Mouse (Mus musculus) heart, embryonic 16.5 days (tissue): ENCODE measurements at regions not wholly inside any gene's neighbourhood (a gene's known extent, or its start where the extent isn't known, plus 50 kb on each side); places are given as distances from the start of the nearest gene placed in this dataset.
A peak's percentile ranks its signal among the peaks of the same experiment; 100 is the strongest.
"Not testable (repeated sequence)": the region's sequence is repeated elsewhere in the genome, so short reads cannot be mapped to it uniquely, and the experiment has no call there.

Source experiments
- ATAC-seq: fragments of 200-750 bp; cut with Nextera tagmentation; replicated peaks from 2 replicates; pipeline ENCODE4 v1.8.0; 2017; ENCODE audit warnings: moderate number of reproducible peaks; ENCODE audit not compliant: insufficient read depth, low FRiP score; ENCODE audit errors: extremely low read depth
- H3K27ac ChIP-seq: fragments of 300-500 bp; sonication (generic); 2 replicates; pipeline ENCODE4 v1.5.1; 2014; ENCODE audit warnings: mild to moderate bottlenecking, low read length, control low read depth, moderate library complexity
- H3K27me3 ChIP-seq: fragments of 300-500 bp; sonication (generic); 2 replicates; pipeline ENCODE4 v1.6.1; 2014; ENCODE audit warnings: low read length, mixed read lengths; ENCODE audit not compliant: control insufficient read depth, insufficient read depth
- H3K36me3 ChIP-seq: fragments of 300-500 bp; sonication (generic); 2 replicates; pipeline ENCODE4 v1.6.1; 2014; ENCODE audit not compliant: control insufficient read depth, insufficient read depth
- H3K4me1 ChIP-seq: fragments of 300-500 bp; sonication (generic); 2 replicates; pipeline ENCODE4 v1.6.1; 2014; ENCODE audit warnings: low read length, mixed read lengths; ENCODE audit not compliant: control insufficient read depth, insufficient read depth
- H3K4me2 ChIP-seq: fragments of 300-500 bp; sonication (generic); 2 replicates; pipeline ENCODE4 v1.6.1; 2014; ENCODE audit warnings: low read depth, mild to moderate bottlenecking, control low read depth, low read length
- H3K4me3 ChIP-seq: fragments of 300-500 bp; sonication (generic); 2 replicates; pipeline ENCODE4 v1.5.1; 2014; ENCODE audit warnings: mild to moderate bottlenecking, control low read depth, low read length
- H3K9ac ChIP-seq: fragments of 300-500 bp; sonication (generic); 2 replicates; pipeline ENCODE4 v1.6.1; 2014; ENCODE audit warnings: low read length, control low read depth
- H3K9me3 ChIP-seq: fragments of 300-500 bp; sonication (generic); replicated peaks from 2 replicates; pipeline ENCODE4 v1.6.1; 2016; ENCODE audit warnings: low read length; ENCODE audit not compliant: control insufficient read depth
- WGBS: fragments of 180-500 bp; shearing (Covaris S2); extraction: QIAGEN DNeasy Blood & Tissue Kit; methylation state at CpG from one replicate; pipeline ENCODE4 v1.1.7; 2014; 5-methylcytosine and 5-hydroxymethylcytosine counted together

DNA sequence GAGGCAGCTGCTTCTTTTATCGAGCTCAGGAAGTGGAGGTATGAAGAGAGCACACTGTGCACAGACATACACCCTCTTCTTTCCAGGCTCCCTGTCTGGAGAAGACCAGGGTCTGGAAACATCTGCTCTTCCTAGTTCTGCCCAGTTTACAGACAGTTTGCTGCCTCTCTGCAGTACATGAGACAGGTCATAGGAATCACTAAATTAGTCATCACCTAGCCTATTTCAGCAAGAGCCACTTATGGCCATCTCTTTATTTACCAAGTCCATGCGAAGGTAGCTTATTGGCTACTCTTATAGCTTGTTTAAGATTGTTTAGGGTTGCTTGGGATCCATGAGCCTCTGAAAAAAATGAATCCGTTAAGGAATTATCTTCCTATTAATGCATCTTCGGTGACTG lies 257.9 kb downstream of the Nfkbiz start:
- Histone ChIP-seq H3K4me1 (no peaks in the 10 kb centered on the region), H3K27me3 (no peaks in the 10 kb centered on the region), H3K36me3 (no peaks in the 10 kb centered on the region), H3K9me3 (no peaks in the 10 kb centered on the region), H3K4me3 (no peak overlapping the region), H3K9ac (no peak overlapping the region), H3K4me2 (no peak overlapping the region), H3K27ac (no peak overlapping the region)
- ATAC-seq = no peak
- WGBS = 66% methylated on average over 4 of the region's 4 CpGs

DNA sequence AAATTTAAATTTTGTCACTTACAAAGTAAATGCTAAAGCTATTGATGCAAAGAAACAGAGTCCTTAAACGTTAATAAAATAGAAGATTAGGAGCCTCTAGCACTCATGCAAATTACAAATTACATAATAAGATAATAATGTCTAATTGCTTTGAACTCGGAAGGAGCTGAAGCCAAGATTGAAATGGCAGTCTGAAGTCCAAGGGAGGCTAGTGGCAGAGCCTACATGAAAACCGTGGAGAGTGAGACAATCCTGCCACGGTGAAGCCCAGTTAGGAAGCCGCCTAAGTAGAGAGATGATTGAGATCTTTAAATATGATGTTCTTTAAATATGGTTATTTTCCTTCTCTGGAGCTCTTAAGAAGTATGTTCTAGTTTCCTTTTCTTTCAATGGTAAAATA lies 260.0 kb downstream of the Nfkbiz start:
- H3K27me3 ChIP-seq = no peaks in the 10 kb centered on the region
- H3K4me2 ChIP-seq = no peak overlapping the region
- H3K27ac ChIP-seq = no peak overlapping the region
- WGBS = 76% methylated on average over 5 of the region's 5 CpGs
- no peaks in the 10 kb centered on the region for H3K9me3 ChIP-seq
- H3K4me1 ChIP-seq = no peaks in the 10 kb centered on the region
- no peak overlapping the region for H3K4me3 ChIP-seq
- no peaks in the 10 kb centered on the region for H3K36me3 ChIP-seq
- no peak for ATAC-seq
- no peak overlapping the region for H3K9ac ChIP-seq

DNA sequence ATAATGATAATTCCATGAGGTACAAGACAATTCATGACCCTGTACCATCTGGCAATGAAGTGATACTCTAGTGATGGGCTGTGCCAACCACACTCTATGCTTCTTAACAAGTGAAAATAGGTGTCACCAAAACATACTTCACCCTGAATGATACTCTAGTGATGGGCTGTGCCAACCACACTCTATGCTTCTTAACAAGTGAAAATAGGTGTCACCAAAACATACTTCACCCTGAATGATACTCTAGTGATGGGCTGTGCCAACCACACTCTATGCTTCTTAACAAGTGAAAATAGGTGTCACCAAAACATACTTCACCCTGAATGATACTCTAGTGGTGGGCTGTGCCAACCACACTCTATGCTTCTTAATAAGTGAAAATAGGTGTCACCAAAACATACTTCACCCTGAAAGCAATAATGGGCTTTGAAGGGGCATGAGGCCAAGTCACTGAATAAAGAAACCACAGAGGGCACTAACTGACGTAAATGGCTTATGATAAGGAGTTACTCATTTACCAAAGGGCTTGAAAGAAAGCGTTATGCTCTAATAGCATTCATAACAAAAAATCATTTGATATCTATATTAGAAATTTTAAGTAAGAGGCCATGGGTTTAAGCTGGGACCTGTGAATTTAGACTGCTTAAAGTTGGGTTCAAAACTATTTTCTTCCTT lies 263.0 kb downstream of the Nfkbiz start:
- not testable (repeated sequence) for H3K4me2 ChIP-seq, H3K27ac ChIP-seq, H3K36me3 ChIP-seq, H3K9ac ChIP-seq, H3K27me3 ChIP-seq, H3K4me1 ChIP-seq, H3K9me3 ChIP-seq, ATAC-seq, H3K4me3 ChIP-seq
- 84% methylated on average over 2 of the region's 2 CpGs for WGBS

DNA sequence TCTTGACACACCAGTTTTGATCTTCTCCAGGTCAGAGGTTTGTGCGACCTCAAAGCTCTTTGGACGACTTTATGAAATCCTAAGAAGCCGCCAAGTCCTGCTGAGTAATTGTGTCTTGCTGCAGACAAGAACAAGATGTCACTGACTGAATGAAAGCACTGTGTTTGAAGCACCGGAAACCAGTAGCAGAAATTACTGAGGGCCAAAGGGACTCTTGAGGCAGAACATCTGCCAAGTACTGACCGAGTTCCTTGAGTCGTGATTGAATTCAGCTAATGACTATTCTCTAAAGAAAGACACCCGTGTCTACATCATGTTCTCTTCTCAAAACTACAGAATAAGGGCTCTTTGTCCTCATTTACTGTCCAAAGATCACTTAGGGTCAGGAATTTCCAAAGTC lies 267.6 kb downstream of the Nfkbiz start:
- no peak overlapping the region for H3K9ac ChIP-seq
- no peaks in the 10 kb centered on the region for H3K4me1 ChIP-seq
- no peaks in the 10 kb centered on the region for H3K27me3 ChIP-seq
- H3K27ac ChIP-seq = no peak overlapping the region
- WGBS = 59% methylated on average over 7 of the region's 7 CpGs
- no peak overlapping the region for H3K4me2 ChIP-seq
- no peaks in the 10 kb centered on the region for H3K9me3 ChIP-seq
- H3K4me3 ChIP-seq = no peak overlapping the region
- no peaks in the 10 kb centered on the region for H3K36me3 ChIP-seq
- ATAC-seq = 0 out of 2 replicates have a peak, but pooled peaks have one; percentile 18

DNA sequence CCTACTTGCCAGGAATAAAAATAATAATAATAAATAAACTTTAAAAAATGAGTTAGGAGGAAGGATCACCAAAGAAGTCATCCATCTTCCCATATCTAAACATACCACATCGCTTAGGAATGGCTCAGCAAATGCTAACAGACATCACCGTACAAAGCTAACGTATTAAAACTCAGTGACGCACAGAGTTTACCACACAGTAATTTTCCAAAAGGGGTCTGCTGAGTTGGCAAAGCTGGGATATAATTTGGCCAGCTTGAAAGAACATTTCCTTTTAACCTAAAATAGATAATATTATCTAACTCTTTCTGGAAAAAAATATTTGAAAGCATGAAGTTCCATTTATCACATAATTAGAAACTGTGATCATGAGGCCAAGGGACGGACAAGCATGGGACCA lies 268.6 kb downstream of the Nfkbiz start:
- Histone ChIP-seq H3K9me3 (no peaks in the 10 kb centered on the region), H3K27me3 (no peaks in the 10 kb centered on the region), H3K36me3 (no peaks in the 10 kb centered on the region), H3K4me1 (no peaks in the 10 kb centered on the region), H3K4me2 (no peak overlapping the region), H3K4me3 (no peak overlapping the region), H3K9ac (no peak overlapping the region), H3K27ac (no peak overlapping the region)
- no peak for ATAC-seq
- WGBS = 73% methylated on average over 5 of the region's 5 CpGs

DNA sequence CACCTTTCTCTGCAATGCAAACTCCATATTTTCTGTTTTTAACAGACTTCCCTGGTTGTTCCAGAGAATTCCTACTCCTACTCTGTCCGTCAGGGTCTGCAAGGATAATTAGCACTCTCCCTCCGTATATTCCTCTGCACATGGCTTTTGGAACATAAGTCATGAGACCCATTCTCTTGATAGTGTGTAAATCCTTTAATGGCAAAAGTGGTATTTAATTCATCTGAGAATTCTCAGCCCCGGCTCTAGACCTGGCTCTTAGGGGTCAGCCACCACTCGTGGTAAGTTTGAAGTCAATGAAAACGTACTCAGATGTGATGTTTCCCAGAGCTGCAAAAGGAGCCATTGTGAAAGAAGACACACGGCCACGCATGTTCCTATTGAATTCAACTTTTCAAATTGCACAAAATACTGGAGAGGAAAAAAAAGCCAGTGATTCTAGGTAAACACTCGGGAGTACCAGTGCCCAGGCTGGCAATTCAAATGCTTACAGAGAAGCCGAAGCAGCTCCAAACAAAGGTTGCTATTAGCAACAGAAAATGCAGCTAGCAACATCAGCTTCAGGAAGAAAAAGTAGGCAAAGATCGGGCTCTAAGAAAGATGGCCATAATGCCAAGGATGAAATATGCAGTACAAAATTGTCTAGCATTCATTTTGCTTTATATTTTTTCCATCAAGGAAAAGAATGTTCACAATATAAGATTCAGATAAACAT lies 258.2 kb upstream of the Zpld1 start:
- WGBS = 54% methylated on average over 10 of the region's 10 CpGs
- Histone ChIP-seq H3K27me3 (no peaks in the 10 kb centered on the region), H3K9me3 (no peaks in the 10 kb centered on the region), H3K4me2 (peak overlapping the region; percentile 3), H3K4me1 (0 out of 2 replicates have a peak, but pooled peaks cover 5% of the 10 kb centered on the region), H3K9ac (no peak overlapping the region), H3K27ac (peak overlapping the region; percentile 43), H3K36me3 (no peaks in the 10 kb centered on the region), H3K4me3 (no peak overlapping the region)
- ATAC-seq = no peak

DNA sequence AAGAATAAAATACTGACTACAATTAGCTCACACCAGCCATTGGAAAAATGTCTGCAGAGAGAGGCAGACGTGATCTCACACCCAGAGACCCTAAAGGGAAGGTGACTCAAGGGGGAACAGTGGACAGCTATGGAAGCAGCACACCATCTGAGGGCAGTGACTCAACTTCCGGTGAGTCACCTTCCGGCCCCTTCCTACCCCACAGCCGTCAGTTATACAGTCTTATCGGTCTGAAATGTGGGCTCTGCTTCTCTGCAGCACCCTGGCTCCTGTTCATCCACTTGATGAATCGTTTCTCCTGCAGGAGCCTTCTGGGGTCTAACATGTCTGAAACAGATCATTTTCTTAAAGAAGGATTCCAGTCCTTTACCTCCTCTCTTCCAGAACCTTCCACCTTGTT lies 257.4 kb upstream of the Zpld1 start:
- Histone ChIP-seq H3K4me2 (peak overlapping the region; percentile 3; the same call in 1 of the 2 replicates), H3K4me1 (0 out of 2 replicates have a peak, but pooled peaks cover 5% of the 10 kb centered on the region), H3K9me3 (no peaks in the 10 kb centered on the region), H3K4me3 (no peak overlapping the region), H3K27ac (peak overlapping the region; percentile 43; the same call in 1 of the 2 replicates), H3K9ac (no peak overlapping the region), H3K36me3 (no peaks in the 10 kb centered on the region), H3K27me3 (no peaks in the 10 kb centered on the region)
- peak; percentile 84 for ATAC-seq
- 28% methylated on average over 6 of the region's 6 CpGs for WGBS

DNA sequence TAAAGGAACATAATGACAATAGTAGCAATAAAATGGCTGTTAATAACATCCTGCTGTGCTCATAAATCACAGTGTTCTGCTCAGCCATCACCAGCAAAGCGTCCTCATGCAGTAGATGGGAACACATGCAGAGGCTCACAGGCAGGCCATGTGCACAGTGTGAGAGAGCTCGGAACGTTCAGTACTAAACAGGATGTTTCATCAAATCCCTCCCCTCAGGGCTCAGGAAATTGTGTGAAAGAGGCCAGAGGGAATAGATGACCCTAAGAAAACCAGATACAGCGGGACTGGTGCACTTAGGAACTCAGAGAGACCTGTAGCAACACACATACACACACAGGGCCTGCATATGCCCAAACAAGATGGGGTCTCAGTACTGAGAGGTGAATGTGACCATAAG lies 256.1 kb upstream of the Zpld1 start:
- Histone ChIP-seq H3K4me2 (no peak overlapping the region), H3K27ac (no peak overlapping the region), H3K4me1 (0 out of 2 replicates have a peak, but pooled peaks cover 5% of the 10 kb centered on the region), H3K4me3 (no peak overlapping the region), H3K9me3 (no peaks in the 10 kb centered on the region), H3K9ac (no peak overlapping the region), H3K36me3 (no peaks in the 10 kb centered on the region), H3K27me3 (no peaks in the 10 kb centered on the region)
- 68% methylated on average over 4 of the region's 4 CpGs for WGBS
- no peak for ATAC-seq

DNA sequence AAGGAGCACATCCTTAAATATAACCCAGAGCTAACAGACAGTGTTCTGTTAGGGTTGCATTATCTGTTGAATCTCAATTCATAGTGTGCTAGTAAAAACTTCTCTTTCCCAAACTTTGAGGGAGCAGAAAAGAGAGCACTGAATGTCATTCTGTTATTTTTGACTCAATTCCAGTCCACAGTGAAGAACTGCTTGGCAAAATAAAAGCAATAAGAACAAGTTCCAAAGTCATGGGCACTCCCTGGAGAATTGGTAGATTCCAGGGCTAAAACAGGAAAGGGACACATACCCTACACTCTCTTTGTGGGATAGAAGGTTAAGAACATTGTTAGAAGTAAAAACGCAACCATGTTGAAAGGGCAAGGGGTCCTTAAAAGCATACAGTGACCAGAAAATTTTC lies 253.6 kb upstream of the Zpld1 start:
- WGBS = 79% methylated on average over 1 of the region's 1 CpGs
- no peaks in the 10 kb centered on the region for H3K27me3 ChIP-seq
- no peaks in the 10 kb centered on the region for H3K36me3 ChIP-seq
- 0 out of 2 replicates have a peak, but pooled peaks cover 5% of the 10 kb centered on the region for H3K4me1 ChIP-seq
- no peak overlapping the region for H3K27ac ChIP-seq
- H3K9ac ChIP-seq = no peak overlapping the region
- no peaks in the 10 kb centered on the region for H3K9me3 ChIP-seq
- ATAC-seq = no peak
- no peak overlapping the region for H3K4me2 ChIP-seq
- H3K4me3 ChIP-seq = no peak overlapping the region
